Comparison of ENCODE assay signal across 9 mouse cellular contexts in genomic region chr8:61316813-61317534, GRCm38 (mm10).
DNase-seq lines count a peak whose midpoint lies in the region; ATAC-seq and TF ChIP-seq lines count a peak whose summit lies in the region.
"Had no signal": no experiment of that assay in that cellular context is flagged by ENCODE, and none has a peak within 500 bp of the region (broad histone marks: within the 10 kb centered on the region; RNA-seq: fewer than 3 reads in every experiment).

No protein-coding gene starts in this region.

- no peak overlapping the region for H3K27ac ChIP-seq in heart, embryonic 11.5 days (ENCODE audit: low read depth, low read length)
- peak overlapping the region; percentile 66 for H3K27ac ChIP-seq in heart, postnatal 0 days (ENCODE audit: low read depth)
- H3K27ac ChIP-seq in lung, postnatal 0 days (ENCODE audit: low read length) = 0 out of 2 replicates have a peak overlapping the region, but pooled peaks have one; percentile 26
- H3K27ac ChIP-seq: macrophage had no signal

- no peak overlapping the region for H3K4me2 ChIP-seq in heart, embryonic 11.5 days
- peak overlapping the region; percentile 3; the same call in 1 of the 2 replicates for H3K4me2 ChIP-seq in heart, postnatal 0 days (ENCODE audit: low read depth, low read length)
- no peak overlapping the region for H3K4me2 ChIP-seq in lung, postnatal 0 days (replicated peaks; ENCODE audit: low read depth, low read length)

- TF ChIP-seq CTCF in heart, postnatal 0 days (IDR thresholded peaks at IDR 0.05; ENCODE audit: low read depth) = no peak
- no peak for TF ChIP-seq CTCF in lung, postnatal 0 days (IDR thresholded peaks at IDR 0.05)

- H3K27me3 ChIP-seq in heart, embryonic 11.5 days (ENCODE audit: control insufficient read depth, insufficient read depth, low read length) = no peaks in the 10 kb centered on the region
- no peaks in the 10 kb centered on the region for H3K27me3 ChIP-seq in heart, postnatal 0 days (ENCODE audit: control insufficient read depth, insufficient read depth, low read length)
- H3K27me3 ChIP-seq in lung, postnatal 0 days (replicated peaks; ENCODE audit: insufficient read depth, low read length) = no peaks in the 10 kb centered on the region

- no peak for TF ChIP-seq EP300 in heart, postnatal 0 days (IDR thresholded peaks at IDR 0.05; ENCODE audit: low read depth)
- no peak for TF ChIP-seq EP300 in lung, postnatal 0 days (IDR thresholded peaks at IDR 0.05)

- no peaks in the 10 kb centered on the region; the same call in 1 of the 2 replicates for H3K4me1 ChIP-seq in heart, embryonic 11.5 days (ENCODE audit: control insufficient read depth, insufficient read depth, low read length)
- no peaks in the 10 kb centered on the region for H3K4me1 ChIP-seq in heart, postnatal 0 days (ENCODE audit: control insufficient read depth, insufficient read depth)
- H3K4me1 ChIP-seq in lung, postnatal 0 days (ENCODE audit: insufficient read depth, low read depth, low read length) = no peaks in the 10 kb centered on the region; the same call in 1 of the 2 replicates

- no peak overlapping the region for H3K4me3 ChIP-seq in heart, embryonic 11.5 days (ENCODE audit: low read depth, low read length)
- no peak overlapping the region for H3K4me3 ChIP-seq in heart, postnatal 0 days (ENCODE audit: low read depth, low read length)
- H3K4me3 ChIP-seq in lung, postnatal 0 days (ENCODE audit: low read depth, low read length) = no peak overlapping the region

- no peak overlapping the region for H3K9ac ChIP-seq in heart, embryonic 11.5 days (ENCODE audit: low read depth, low read length)
- H3K9ac ChIP-seq in heart, postnatal 0 days (replicated peaks; ENCODE audit: low read depth, low read length) = no peak overlapping the region
- no peak overlapping the region for H3K9ac ChIP-seq in lung, postnatal 0 days (replicated peaks; ENCODE audit: low read depth)

- peak; percentile 95 for DNase-seq in heart, adult 11 months
- peak; percentile 68 for DNase-seq in Muller cell, postnatal 12 days (ENCODE audit: inconsistent ontology term)
- DNase-seq in heart, postnatal 0 days (ENCODE audit: low spot score) = no peak
- peak; percentile 43 for DNase-seq in lung, postnatal 0 days (ENCODE audit: low spot score)
- no peak for DNase-seq in adipocyte (ENCODE audit: low spot score)
- no peak for DNase-seq in urinary bladder, adult 2 months (ENCODE audit: low spot score)
- no peak for DNase-seq in layer of hippocampus, adult 18-20 months (ENCODE audit: low spot score in 2 of 2)

- no peak for ATAC-seq in heart, embryonic 11.5 days (replicated peaks; ENCODE audit: insufficient number of reproducible peaks, low FRiP score, low TSS enrichment)
- peak; percentile 36; the same call in 1 of the 2 replicates for ATAC-seq in heart, postnatal 0 days (ENCODE audit: insufficient read depth, low read depth)
- peak; percentile 58 for ATAC-seq in lung, postnatal 0 days

- H3K9me3 ChIP-seq in heart, embryonic 11.5 days (replicated peaks; ENCODE audit: control insufficient read depth, low read length) = no peaks in the 10 kb centered on the region
- H3K9me3 ChIP-seq in heart, postnatal 0 days (replicated peaks; ENCODE audit: control insufficient read depth, low read length) = peaks cover 4% of the 10 kb centered on the region; the same call in 1 of the 2 replicates
- H3K9me3 ChIP-seq in lung, postnatal 0 days (ENCODE audit: low read length) = no peaks in the 10 kb centered on the region

- H3K36me3 ChIP-seq in heart, embryonic 11.5 days (ENCODE audit: control insufficient read depth, insufficient read depth, low read length) = no peaks in the 10 kb centered on the region
- no peaks in the 10 kb centered on the region for H3K36me3 ChIP-seq in heart, postnatal 0 days (replicated peaks; ENCODE audit: control insufficient read depth, insufficient read depth, low read length)
- H3K36me3 ChIP-seq in lung, postnatal 0 days (ENCODE audit: insufficient read depth, low read length) = no peaks in the 10 kb centered on the region

- 79% methylated on average over 10 of the region's 10 CpGs for WGBS in heart, embryonic 11.5 days (ENCODE audit: insufficient replicate concordance)
- WGBS in heart, postnatal 0 days = 80% methylated on average over 10 of the region's 10 CpGs
- 65% methylated on average over 10 of the region's 10 CpGs for WGBS in lung, postnatal 0 days

Comparison
In these comparisons a context has a peak if more than half of its experiments do, and no peak if none do; other contexts are left out.
1. DNase-seq: peak in heart, adult 11 months (single experiment), Muller cell, postnatal 12 days (single experiment) and lung, postnatal 0 days (single experiment); none in heart, postnatal 0 days (single experiment), adipocyte (single experiment), urinary bladder, adult 2 months (single experiment) and layer of hippocampus, adult 18-20 months (0 of 2).